Mouse (Mus musculus): ENCODE data around the gene Tmem240. TPM values are rescaled to one million over a fixed set of nuclear protein-coding genes. Genes with fewer than 3 reads are reported as not detected.
A peak's percentile ranks its signal among the peaks of the same experiment; 100 is the strongest.
"Not testable (repeated sequence)": the region's sequence is repeated elsewhere in the genome, so short reads cannot be mapped to it uniquely, and the experiment has no call there.

Gene Tmem240
- polyA plus RNA-seq (2016; fragmentation: Nextera tagmentation; extraction: Ambion mirVana): 6.2 and 6.5 TPM in 2 replicates

DNA sequence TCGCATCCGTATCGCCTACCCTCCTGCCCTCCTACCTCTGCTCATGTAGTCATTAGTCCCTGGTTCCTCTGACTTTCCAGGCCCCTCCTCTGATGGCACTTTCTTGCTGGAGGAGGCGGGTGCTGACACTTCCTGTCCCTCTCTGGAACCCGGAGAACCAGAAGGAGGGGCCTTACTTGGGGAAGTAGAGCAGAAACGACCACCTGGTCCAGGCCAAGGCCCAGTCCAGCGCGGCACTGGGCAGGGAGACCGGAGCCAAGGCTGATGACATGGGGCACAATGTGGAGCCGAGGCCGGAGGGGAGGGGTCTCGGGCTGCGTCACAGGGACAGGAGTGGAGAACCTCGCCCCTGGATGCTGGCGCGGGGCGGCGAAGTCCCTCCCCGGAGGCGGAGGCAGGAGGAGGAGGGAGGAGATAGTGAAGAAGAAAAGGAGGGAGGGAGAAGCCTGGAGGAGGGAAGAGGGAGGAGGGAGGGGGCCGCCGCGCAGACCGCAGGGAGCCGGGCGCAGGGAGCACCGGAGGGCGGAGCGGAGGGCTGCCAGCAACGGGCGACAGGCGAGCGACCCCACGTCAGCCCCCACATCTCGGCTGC is at the start of gene Tmem240:
Gene Tmem240, plus strand, starts transcription at position 451 of the 592 bp plus-strand sequence.
- WGBS: under 1% methylated on average over 33 of the region's 35 CpGs

DNA sequence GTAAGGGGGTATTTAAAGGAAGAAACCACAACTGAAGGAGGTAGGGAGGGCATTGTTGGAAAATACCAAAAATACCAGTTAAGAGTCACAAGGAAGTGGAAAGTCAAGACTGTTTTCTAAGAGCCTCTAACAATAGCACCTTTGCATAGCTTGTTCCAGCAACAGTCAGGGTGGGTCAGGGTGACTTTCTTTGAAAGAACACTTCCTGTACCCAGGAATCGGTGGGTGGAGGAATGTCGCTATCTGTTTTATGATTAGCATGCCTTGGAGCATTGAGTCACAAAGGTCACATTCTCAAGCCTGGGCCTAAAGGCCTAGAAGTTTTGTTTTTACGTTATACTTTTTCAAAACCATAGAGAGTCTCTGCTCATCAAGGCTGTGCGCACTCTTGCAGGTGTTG is 46.8 kb upstream of the Tmem240 start:
- whole genome bisulfite sequencing: 79% methylated on average over 4 of the region's 4 CpGs
- H3K27ac ChIP-seq; H3K4me3 ChIP-seq; H3K4me1 ChIP-seq; H3K9ac ChIP-seq; H3K4me2 ChIP-seq (replicated peaks); H3K9me3 ChIP-seq; H3K27me3 ChIP-seq (replicated peaks); ATAC-seq (ENCODE audit: low FRiP score, low read depth); H3K36me3 ChIP-seq: not testable (repeated sequence)

More for the DNA sequence above, at the start of gene Tmem240:
- Histone ChIP-seq H3K4me3 (peak within 1 kb of the TSS; percentile 92), H3K4me1 (peaks cover 27% of the 10 kb centered on the region), H3K9ac (peak within 1 kb of the TSS; percentile 92), H3K27ac (peak within 1 kb of the TSS; percentile 89), H3K27me3 (replicated peaks) (no peaks in the 10 kb centered on the region), H3K9me3 (no peaks in the 10 kb centered on the region), H3K36me3 (peaks cover 41% of the 10 kb centered on the region), H3K4me2 (replicated peaks) (peak within 1 kb of the TSS; percentile 94)
- ATAC-seq (ENCODE audit: low FRiP score, low read depth): peak; percentile 94

DNA sequence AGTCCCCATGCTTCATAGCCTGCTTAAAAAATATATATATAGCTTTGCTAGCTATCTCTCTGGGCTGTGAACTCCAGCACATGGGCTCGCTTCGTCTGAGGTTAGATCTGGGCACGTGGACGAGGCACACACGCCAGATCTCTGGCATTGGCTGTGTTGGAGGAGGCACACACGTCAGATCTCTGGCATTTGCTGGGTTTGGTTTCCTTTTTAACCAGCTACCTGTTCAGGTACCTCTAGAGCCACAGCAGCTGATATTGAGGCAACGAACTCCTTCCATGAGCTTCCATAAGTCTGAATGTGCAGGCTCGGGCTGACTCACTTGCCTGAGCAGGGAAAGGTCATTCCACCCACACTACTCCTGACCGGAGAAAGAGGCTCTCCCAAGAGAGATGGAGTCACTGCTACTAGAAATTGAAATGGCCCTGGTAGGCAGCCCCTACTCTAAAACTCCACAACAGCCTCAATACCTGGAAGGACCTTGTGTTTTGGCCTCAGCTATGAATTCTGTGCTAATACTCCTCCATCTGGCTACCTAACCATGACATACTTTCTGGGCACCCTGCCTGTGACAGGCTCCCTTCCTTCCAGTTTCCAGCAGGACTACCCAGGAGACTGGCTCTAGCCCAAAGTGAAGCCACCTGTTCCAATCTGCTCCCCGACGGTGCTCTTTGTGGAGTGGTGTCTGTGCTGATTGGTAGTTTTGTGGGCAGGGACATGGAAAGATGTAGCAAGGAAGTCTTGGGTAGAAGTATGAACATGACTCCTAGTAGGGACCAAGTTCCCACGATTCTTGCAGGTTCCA is 43.8 kb upstream of the Tmem240 start:
- ATAC-seq (ENCODE audit: low FRiP score, low read depth): no peak
- 82% methylated on average over 12 of the region's 12 CpGs for WGBS

DNA sequence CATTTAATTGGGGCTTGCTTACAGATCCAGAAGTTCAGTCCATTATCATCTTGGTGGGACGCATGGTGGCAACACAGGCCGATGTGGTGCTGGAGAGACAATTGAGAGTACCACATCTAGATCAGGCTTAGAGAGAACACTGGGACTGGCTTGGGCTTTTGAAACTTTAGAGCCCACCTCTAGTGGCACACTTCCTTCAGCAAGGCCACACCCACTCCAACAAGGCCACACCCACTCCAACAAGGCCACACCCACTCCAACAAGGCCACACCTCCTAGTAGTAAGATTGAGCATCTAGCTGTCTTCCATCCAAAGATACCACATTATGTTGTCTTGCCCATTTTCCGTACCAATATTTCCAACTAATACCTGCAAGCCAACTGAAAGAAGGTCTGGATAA is 42.2 kb upstream of the Tmem240 start:
- H3K36me3 ChIP-seq: no peaks in the 10 kb centered on the region
- H3K9ac ChIP-seq: no peak overlapping the region
- no peak overlapping the region for H3K27ac ChIP-seq
- H3K4me3 ChIP-seq: no peak overlapping the region
- no peak overlapping the region for H3K4me2 ChIP-seq (replicated peaks)
- 94% methylated on average over 3 of the region's 3 CpGs for WGBS
- peaks cover 20% of the 10 kb centered on the region for H3K4me1 ChIP-seq
- H3K27me3 ChIP-seq (replicated peaks): peaks cover 21% of the 10 kb centered on the region
- ATAC-seq (ENCODE audit: low FRiP score, low read depth): no peak
- H3K9me3 ChIP-seq: no peaks in the 10 kb centered on the region

More for the DNA sequence above, 43.8 kb upstream of the Tmem240 start:
- peaks cover 13% of the 10 kb centered on the region for H3K27me3 ChIP-seq (replicated peaks)
- H3K27ac ChIP-seq: no peak overlapping the region
- H3K36me3 ChIP-seq: no peaks in the 10 kb centered on the region
- no peak overlapping the region for H3K4me2 ChIP-seq (replicated peaks)
- H3K4me3 ChIP-seq: no peak overlapping the region
- H3K9me3 ChIP-seq: no peaks in the 10 kb centered on the region
- H3K9ac ChIP-seq: no peak overlapping the region
- peaks cover 8% of the 10 kb centered on the region for H3K4me1 ChIP-seq

DNA sequence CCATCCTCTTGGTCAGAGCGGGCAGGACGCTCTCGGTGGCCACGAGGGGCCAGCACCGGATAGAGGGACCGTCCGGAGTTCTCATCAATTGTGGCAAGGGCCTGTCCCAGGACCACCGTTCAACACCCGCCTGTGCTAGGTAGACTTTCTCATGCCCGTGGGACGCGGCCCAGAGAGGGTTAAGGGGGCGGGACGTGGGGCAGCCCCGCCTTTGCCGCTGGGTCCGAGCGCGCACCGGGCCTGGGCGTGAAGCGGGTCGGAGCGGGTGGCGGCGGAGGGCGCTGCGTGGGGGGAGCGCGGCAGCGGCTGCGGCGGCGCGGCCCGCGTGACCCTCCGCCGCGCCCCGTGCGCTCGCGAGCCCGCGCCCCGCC is 40.5 kb upstream of the Tmem240 start, which contains the start of gene Fndc10:
Gene Fndc10, plus strand, starts transcription at position 232 of the 371 bp plus-strand sequence.
- WGBS: under 1% methylated on average over 47 of the region's 47 CpGs
- H3K27ac ChIP-seq: peak within 1 kb of the TSS; percentile 66; the same call in 1 of the 2 replicates
- ATAC-seq (ENCODE audit: low FRiP score, low read depth): peak; percentile 88

DNA sequence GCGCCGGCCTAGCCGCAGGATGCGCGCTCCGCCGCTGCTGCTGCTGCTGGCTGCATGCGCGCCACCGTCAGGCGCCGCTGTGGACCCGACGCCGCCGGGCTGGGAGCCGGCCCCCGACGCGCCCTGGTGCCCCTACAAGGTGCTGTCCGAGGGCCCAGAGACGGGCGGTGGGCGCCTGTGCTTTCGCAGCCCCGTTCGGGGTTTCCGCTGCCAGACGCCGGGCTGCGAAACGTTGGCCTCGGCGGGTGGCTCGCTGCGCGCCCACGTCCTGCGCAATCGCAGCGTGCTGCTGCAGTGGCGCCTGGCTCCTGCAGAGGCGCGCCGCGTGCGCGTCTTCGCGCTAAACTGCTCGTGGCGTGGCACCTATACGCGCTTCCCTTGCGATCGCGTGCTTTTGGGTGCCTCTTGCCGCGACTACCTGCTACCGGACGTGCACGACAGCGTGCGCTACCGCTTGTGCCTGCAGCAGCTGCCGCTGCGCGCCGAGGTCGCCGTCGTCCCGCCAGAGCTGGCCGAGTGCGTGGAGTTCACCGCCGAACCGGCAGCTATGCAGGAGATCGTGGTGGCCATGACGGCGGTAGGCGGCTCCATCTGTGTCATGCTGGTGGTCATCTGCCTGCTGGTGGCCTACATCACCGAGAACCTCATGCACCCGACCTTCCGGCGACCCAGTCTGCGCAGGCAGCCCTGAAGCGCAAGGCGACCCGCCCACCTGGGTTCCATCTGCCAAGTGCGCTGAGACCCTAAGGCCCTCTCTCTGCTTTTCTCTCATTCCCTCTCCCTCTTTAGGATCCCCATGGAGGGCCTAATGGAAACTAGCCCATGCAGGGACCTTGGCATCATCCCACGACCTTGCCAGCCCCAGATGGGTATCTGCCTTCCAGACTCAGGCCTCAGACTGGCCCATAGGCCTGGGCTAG is 39.9 kb upstream of the Tmem240 start:
- Histone ChIP-seq H3K4me3 (peak overlapping the region; percentile 77), H3K4me2 (replicated peaks) (peak overlapping the region; percentile 93), H3K9ac (peak overlapping the region; percentile 83), H3K9me3 (no peaks in the 10 kb centered on the region), H3K4me1 (peaks cover 20% of the 10 kb centered on the region), H3K36me3 (no peaks in the 10 kb centered on the region), H3K27ac (peak overlapping the region; percentile 66; the same call in 1 of the 2 replicates), H3K27me3 (replicated peaks) (peaks cover 21% of the 10 kb centered on the region)
- WGBS: under 1% methylated on average over 92 of the region's 92 CpGs
- ATAC-seq (ENCODE audit: low FRiP score, low read depth): peak; percentile 60

More for the DNA sequence above, 40.5 kb upstream of the Tmem240 start, which contains the start of gene Fndc10:
- H3K4me2 ChIP-seq (replicated peaks): peak within 1 kb of the TSS; percentile 93
- H3K27me3 ChIP-seq (replicated peaks): peaks cover 21% of the 10 kb centered on the region
- H3K36me3 ChIP-seq: no peaks in the 10 kb centered on the region
- H3K4me3 ChIP-seq: peak within 1 kb of the TSS; percentile 77
- H3K9me3 ChIP-seq: no peaks in the 10 kb centered on the region
- peak within 1 kb of the TSS; percentile 83 for H3K9ac ChIP-seq
- peaks cover 20% of the 10 kb centered on the region for H3K4me1 ChIP-seq

DNA sequence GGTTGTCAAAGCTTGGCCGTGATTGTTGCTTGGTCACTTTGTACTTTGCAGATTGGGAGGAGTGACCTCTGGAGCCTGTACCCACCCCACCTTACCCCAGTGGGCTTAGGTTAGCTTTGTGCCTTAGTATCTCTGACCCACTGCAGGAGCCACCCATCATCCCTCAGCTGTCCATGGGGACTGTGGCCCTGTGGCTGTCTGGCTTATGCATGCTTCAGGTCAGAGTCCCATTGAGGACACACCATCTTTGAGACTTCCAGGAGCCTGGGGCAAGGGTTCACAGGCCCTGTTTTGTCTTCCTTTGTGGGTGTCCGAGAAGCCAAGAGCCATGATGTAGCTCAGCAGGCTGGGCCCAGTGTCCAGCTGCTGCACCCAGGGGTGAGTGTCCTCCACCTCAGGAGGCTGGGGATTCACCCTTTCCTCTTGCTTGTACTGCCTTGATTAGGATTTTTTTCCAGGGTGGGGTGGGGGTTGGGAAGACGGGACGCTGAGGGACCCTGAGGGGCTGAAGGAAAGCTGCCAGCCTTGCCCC is 39.0 kb upstream of the Tmem240 start:
- Histone ChIP-seq H3K4me2 (replicated peaks) (peak overlapping the region; percentile 93), H3K4me1 (peaks cover 20% of the 10 kb centered on the region), H3K9ac (peak overlapping the region; percentile 83; the same call in 1 of the 2 replicates), H3K9me3 (no peaks in the 10 kb centered on the region), H3K27ac (no peak overlapping the region), H3K36me3 (no peaks in the 10 kb centered on the region), H3K4me3 (peak overlapping the region; percentile 77), H3K27me3 (replicated peaks) (peaks cover 21% of the 10 kb centered on the region)
- WGBS: 83% methylated on average over 4 of the region's 4 CpGs
- no peak for ATAC-seq (ENCODE audit: low FRiP score, low read depth)

DNA sequence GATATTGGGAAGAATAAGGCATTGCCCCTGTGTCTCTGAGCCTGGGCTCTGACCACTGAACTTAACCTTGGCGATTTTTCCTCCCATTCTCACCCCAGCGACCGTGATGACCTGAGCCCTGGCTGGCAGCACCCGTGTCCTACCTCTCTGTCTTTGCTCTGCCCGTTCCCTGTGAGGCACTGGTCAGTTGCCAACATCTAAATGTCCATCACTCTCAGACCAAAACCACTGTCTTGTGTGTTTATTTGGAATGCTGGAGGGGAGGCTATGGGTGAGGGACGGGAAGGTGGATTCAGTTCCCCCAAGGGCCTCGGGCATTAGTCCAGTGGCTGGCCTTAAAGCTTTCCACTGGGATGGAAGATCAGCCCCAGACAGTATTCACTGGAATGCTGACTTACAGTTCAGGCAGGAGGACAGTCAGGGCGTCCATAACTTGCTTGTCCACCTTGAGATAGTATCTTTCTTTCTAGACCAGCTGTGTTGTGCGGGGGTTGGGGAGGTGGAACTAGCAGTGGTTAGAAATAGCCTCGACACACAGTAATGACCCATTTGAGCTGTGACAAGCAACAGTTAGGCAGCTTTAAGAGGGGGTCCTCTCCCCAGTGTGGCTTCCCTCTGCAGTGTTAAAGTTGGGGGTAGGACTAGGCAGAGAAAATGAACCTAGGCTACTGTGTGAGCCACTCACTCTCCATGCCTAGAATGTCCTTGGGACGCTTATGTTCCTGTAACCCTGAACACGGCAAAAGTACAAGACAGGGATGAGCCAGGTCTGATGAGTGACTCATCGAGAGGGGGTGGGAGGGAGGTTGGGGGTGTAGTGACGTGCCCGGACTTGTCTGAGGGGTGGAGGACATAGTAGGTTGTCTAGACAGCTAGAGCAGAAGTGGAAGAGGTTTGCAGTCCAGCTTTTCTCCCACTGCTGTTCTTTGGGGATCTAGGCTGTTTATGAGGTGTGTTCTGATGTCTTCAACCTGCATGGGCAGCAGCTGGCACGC is 38.0 kb upstream of the Tmem240 start:
- no peaks in the 10 kb centered on the region for H3K36me3 ChIP-seq
- 78% methylated on average over 16 of the region's 16 CpGs for WGBS
- H3K4me1 ChIP-seq: peaks cover 20% of the 10 kb centered on the region
- H3K9ac ChIP-seq: no peak overlapping the region
- H3K27ac ChIP-seq: no peak overlapping the region
- no peaks in the 10 kb centered on the region for H3K9me3 ChIP-seq
- H3K27me3 ChIP-seq (replicated peaks): peaks cover 21% of the 10 kb centered on the region
- ATAC-seq (ENCODE audit: low FRiP score, low read depth): no peak
- H3K4me2 ChIP-seq (replicated peaks): peak overlapping the region; percentile 93
- peak overlapping the region; percentile 77; the same call in 1 of the 2 replicates for H3K4me3 ChIP-seq

DNA sequence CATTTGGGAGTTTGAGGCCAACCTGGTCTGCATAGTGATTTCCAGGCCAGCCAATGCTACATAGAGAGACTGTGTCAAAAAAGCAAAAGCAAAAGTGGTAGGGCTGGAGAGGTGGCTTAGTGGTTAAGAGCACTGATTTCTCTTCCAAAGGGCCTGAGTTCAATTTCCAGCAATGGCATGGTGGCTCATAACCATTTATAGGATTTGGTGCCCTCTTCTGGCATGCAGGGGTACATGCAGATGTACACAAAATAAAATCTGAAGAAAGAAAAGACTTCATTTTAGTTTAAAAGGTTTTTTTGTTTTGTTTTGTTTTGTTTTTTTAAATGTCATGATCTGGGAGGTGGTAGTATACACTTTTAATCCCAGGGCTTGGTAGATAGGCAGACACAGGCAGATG is 34.2 kb upstream of the Tmem240 start:
- Histone ChIP-seq H3K27me3 (replicated peaks) (peaks cover 11% of the 10 kb centered on the region), H3K4me1 (peaks cover 20% of the 10 kb centered on the region), H3K9ac (no peak overlapping the region), H3K36me3 (no peaks in the 10 kb centered on the region), H3K27ac (no peak overlapping the region), H3K9me3 (no peaks in the 10 kb centered on the region), H3K4me3 (no peak overlapping the region), H3K4me2 (replicated peaks) (no peak overlapping the region)
- ATAC-seq (ENCODE audit: low FRiP score, low read depth): no peak

DNA sequence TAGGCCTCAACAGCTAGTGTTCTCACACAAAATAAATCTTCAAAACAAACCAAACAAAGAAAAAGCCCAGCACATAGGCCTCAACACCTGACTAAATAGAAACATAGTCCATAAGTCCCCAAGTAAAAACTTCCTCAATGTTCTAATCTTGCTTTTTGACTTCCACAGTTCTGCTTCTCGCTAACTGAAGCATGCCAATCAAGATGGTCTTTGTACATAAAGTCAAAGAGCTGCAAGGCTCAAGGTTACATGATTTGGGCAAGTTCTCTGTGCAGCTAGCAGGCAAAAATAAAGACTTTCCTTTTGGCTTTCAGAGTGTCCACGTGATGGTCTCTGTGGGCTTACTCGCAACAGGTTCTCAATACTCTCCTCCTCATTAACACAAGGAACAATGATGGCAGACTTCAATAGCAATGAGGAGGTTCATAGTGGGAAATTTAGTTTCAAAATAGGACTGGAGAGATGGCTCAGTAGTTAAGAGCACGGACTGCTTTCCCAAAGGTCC is 31.1 kb upstream of the Tmem240 start:
- 96% methylated on average over 4 of the region's 4 CpGs for WGBS
- Histone ChIP-seq H3K4me1 (peaks cover 9% of the 10 kb centered on the region), H3K4me3 (no peak overlapping the region), H3K9me3 (no peaks in the 10 kb centered on the region), H3K9ac (no peak overlapping the region), H3K4me2 (replicated peaks) (no peak overlapping the region; the same call in 1 of the 2 replicates), H3K27me3 (replicated peaks) (no peaks in the 10 kb centered on the region), H3K36me3 (no peaks in the 10 kb centered on the region), H3K27ac (no peak overlapping the region)
- no peak for ATAC-seq (ENCODE audit: low FRiP score, low read depth)

All from neural tube, embryonic 12.5 days (tissue).